Mouse (Mus musculus) layer of hippocampus, postnatal 25 days (tissue): ENCODE measurements around the gene Mlst8. TPM values are rescaled to one million over a fixed set of nuclear protein-coding genes. Genes with fewer than 3 reads are reported as not detected.
"Not testable (repeated sequence)": the region's sequence is repeated elsewhere in the genome, so short reads cannot be mapped to it uniquely, and the experiment has no call there.

Experiments
- DNase-seq, 2 experiments: peaks; one replicate each; pipeline ENCODE4 v3.0.0; 2022; ENCODE audit warnings: mixed read lengths in 2 of 2, low spot score in 1 of 2; ENCODE audit errors: extremely low spot score in 1 of 2
- total RNA-seq, 2 experiments: library from RNA; stranded (reverse); gene quantifications; 2 replicates each; pipeline ENCODE4 v1.2.3; 2021

Gene Mlst8
- total RNA-seq, 2 experiments from 2014 or later = 38.1 to 40.1 TPM

GRCm38 (mm10) chr17:24429201-24429983 is 49.5 kb downstream of the Mlst8 start:
- DNase-seq = no peak

- DNase-seq = no peak
Observed at GRCm38 (mm10) chr17:24427170-24427557, 51.7 kb downstream of the Mlst8 start.

DNA sequence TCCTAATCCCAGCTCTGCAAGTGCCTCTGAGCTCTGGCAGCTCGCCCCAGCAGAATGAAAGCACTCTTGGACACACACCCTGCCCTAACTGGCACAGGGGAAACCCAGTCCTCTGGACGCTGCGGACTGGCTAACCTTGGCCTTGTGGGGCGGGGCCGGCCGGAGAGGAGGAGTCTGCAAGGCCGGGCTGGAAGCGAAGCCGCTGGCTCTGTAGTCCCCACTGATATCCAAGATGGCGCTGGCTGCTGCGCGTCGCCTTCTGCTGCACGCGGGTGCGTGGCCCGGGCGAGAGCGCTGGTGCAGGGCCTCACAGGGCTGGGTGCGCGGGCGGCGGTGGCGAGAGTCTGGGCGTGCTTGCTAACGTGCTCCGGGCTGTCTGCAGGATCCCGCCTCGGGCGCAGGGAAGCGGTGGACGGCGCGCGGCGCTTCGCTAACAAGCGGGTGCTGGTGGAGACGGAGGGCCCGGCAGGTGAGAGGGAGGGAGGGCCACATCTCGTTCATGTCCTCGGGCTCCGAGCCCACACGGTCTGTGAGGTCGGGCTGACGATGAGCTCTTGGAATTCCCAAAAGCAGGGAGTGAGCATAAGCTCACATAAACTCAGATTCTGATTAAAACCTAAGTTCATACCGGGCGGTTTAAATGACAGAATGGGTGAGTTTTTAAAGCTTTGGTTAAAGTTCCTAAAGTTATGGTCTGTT is 52.3 kb downstream of the Mlst8 start, which contains the start of gene Eci1:
TSS of gene Eci1 (plus strand) at position 171 of the 699 bp plus-strand sequence.
- peak; percentile 74 to 82 for DNase-seq

DNA sequence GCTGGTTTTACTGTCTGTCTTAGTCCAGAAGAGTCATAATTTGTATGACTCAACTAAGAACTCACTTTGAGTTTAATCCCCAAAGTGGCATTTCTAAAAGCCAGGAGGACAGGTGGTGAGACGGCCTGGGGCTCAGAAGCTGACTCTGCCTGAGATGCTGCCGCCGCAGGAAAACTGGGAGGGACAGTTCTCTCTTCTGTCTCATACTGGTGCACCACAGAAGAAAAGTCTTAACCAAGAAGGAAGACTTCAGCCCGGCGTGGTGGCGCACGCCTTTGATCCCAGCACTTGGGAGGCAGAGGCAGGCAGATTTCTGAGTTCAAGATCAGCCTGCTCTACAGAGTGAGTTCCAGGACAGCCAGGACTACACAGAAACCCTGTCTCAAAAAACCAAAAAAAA is 53.0 kb downstream of the Mlst8 start:
- DNase-seq = no peak

DNA sequence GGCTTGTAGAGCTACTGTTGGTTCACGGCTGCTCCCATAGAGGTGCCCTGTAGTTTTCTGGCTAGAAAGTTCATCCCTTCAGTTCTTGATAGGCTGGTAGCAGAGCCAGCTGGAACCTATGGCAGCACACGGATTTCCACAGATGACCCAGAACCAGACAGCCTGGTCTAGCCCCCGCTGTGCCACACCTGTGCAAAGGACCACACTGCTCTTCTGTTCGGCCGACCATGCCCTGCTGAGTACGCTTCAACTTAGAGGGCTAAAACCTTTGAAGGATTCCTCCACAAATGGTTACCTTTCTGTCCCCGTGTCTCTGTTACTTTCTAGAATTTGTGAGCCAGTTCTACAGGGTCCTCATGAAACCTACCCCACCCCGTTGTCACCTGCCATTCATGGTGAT is 53.6 kb downstream of the Mlst8 start:
- not testable (repeated sequence) for DNase-seq

- no peak for DNase-seq
Observed at GRCm38 (mm10) chr17:24424489-24424888, 54.4 kb downstream of the Mlst8 start.

Other genes with a start within 250 kb of the Mlst8 start
- 1 to 10 TPM; 4.1 to 6.6 TPM for gene Ccnf, start 227.6 kb downstream of the Mlst8 start, total RNA-seq
- 1 to 10 TPM in 1 of 2 experiments, under 1 TPM in 1; 0.47 to 1.2 TPM for gene Abca17, start 128.0 kb downstream of the Mlst8 start, total RNA-seq
- 10 to 100 TPM; 70.7 to 75.2 TPM for gene Abca3, start 127.1 kb downstream of the Mlst8 start, total RNA-seq
- gene Rnps1, start 64.5 kb downstream of the Mlst8 start, total RNA-seq = 100 to 1,000 TPM; 117 to 120 TPM
- 10 to 100 TPM; 23.3 to 26.9 TPM for gene Eci1, start 52.4 kb downstream of the Mlst8 start, total RNA-seq
- gene Dnase1l2, start 36.0 kb downstream of the Mlst8 start, total RNA-seq = 1 to 10 TPM; 6.0 to 7.8 TPM
- 10 to 100 TPM; 25.4 to 36.0 TPM for gene E4f1, start 8.8 kb downstream of the Mlst8 start, total RNA-seq
- 10 to 100 TPM; 61.5 to 74.6 TPM for gene Pgp, start 8.7 kb downstream of the Mlst8 start, total RNA-seq
- 1 to 10 TPM; 1.6 to 3.5 TPM for gene Bricd5, start 5.2 kb downstream of the Mlst8 start, total RNA-seq
- 100 to 1,000 TPM; 143 to 165 TPM for gene Caskin1, start 9.5 kb upstream of the Mlst8 start, total RNA-seq
- 10 to 100 TPM; 69.9 to 88.9 TPM for gene Traf7, start 48.9 kb upstream of the Mlst8 start, total RNA-seq
- 10 to 100 TPM; 65.1 to 72.1 TPM for gene Rab26, start 55.1 kb upstream of the Mlst8 start, total RNA-seq
- gene Pkd1, start 70.8 kb upstream of the Mlst8 start, total RNA-seq = 10 to 100 TPM; 68.9 to 89.9 TPM
- 100 to 1,000 TPM; 150 to 186 TPM for gene Tsc2, start 153.6 kb upstream of the Mlst8 start, total RNA-seq
- 1 to 10 TPM; 3.3 to 4.7 TPM for gene Nthl1, start 153.6 kb upstream of the Mlst8 start, total RNA-seq
- 10 to 100 TPM; 45.1 to 50.0 TPM for gene Slc9a3r2, start 171.2 kb upstream of the Mlst8 start, total RNA-seq
- gene Npw, start 179.4 kb upstream of the Mlst8 start, total RNA-seq = 1 to 10 TPM; 2.1 to 2.9 TPM
- gene Zfp598, start 190.6 kb upstream of the Mlst8 start, total RNA-seq = 10 to 100 TPM; 36.9 to 40.0 TPM
- gene Syngr3, start 210.9 kb upstream of the Mlst8 start, total RNA-seq = 100 to 1,000 TPM; 160 to 178 TPM
- 10 to 100 TPM; 18.6 to 19.2 TPM for gene Gfer, start 217.1 kb upstream of the Mlst8 start, total RNA-seq
- gene Noxo1, start 217.2 kb upstream of the Mlst8 start, total RNA-seq = 1 to 10 TPM; 2.7 to 3.0 TPM
- gene Tbl3, start 228.6 kb upstream of the Mlst8 start, total RNA-seq = 10 to 100 TPM; 27.7 to 29.8 TPM
- not detected for gene Rnf151, start 239.0 kb upstream of the Mlst8 start, total RNA-seq
- 100 to 1,000 TPM; 352 to 392 TPM for gene Rps2, start 239.0 kb upstream of the Mlst8 start, total RNA-seq
- 100 to 1,000 TPM; 201 to 234 TPM for gene Ndufb10, start 245.4 kb upstream of the Mlst8 start, total RNA-seq
- gene Rpl3l, start 248.7 kb upstream of the Mlst8 start, total RNA-seq = under 1 TPM in 1 of 2 experiments, not detected in 1; 0.20 TPM